10 mouse cellular contexts compared by ENCODE assay signal in the genomic region with DNA sequence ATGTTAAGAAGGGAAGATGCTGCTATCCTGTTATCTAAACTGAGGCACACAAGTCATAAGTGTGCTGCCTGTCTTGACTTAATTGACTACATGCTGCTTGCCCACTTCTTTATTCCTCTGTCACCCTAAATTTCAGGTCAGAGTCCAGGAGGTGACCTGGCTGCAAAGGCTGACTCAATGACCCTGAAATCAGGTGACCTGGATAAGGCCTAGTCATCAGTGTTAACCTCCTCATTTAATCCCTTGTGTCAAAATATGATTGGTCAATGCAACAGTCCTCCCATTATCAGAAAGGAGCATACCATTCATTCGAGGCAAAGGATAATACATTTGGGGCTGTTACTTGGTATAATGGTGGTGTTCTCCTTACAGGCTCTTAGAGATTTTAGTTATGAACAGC. TPM values are rescaled to one million over a fixed set of nuclear protein-coding genes. Genes with fewer than 3 reads are reported as not detected.
DNase-seq lines count a peak whose midpoint lies in the region; ATAC-seq lines count a peak whose summit lies in the region.
"Had no signal": no experiment of that assay in that cellular context is flagged by ENCODE, and none has a peak within 500 bp of the region (broad histone marks: within the 10 kb centered on the region; RNA-seq: fewer than 3 reads in every experiment).

Gene Etfbkmt (plus strand): TSS at position 379 of the 400 bp plus-strand sequence.

- H3K9me3 ChIP-seq in heart, embryonic 15.5 days (replicated peaks): no peaks in the 10 kb centered on the region
- no peaks in the 10 kb centered on the region for H3K9me3 ChIP-seq in liver, embryonic 13.5 days (replicated peaks)
- H3K9me3 ChIP-seq in hindbrain, embryonic 12.5 days (replicated peaks): no peaks in the 10 kb centered on the region
- H3K9me3 ChIP-seq: hindbrain, embryonic 15.5 days had no signal

- WGBS in heart, embryonic 15.5 days: 68% methylated on average over 1 of the region's 1 CpGs
- WGBS in liver, embryonic 13.5 days (ENCODE audit: insufficient replicate concordance): 32% methylated on average over 1 of the region's 1 CpGs
- WGBS in hindbrain, embryonic 12.5 days: 72% methylated on average over 1 of the region's 1 CpGs

- H3K4me3 ChIP-seq in heart, embryonic 15.5 days: no peak within 1 kb of the TSS
- no peak within 1 kb of the TSS for H3K4me3 ChIP-seq in liver, embryonic 13.5 days (replicated peaks)
- H3K4me3 ChIP-seq in hindbrain, embryonic 12.5 days: no peak within 1 kb of the TSS

- H3K36me3 ChIP-seq in heart, embryonic 15.5 days: peaks cover 6% of the 10 kb centered on the region; the same call in 1 of the 2 replicates
- peaks cover 7% of the 10 kb centered on the region for H3K36me3 ChIP-seq in liver, embryonic 13.5 days
- no peaks in the 10 kb centered on the region for H3K36me3 ChIP-seq in hindbrain, embryonic 12.5 days
- H3K36me3 ChIP-seq: hindbrain, embryonic 15.5 days had no signal

- peaks cover 12% of the 10 kb centered on the region for H3K4me1 ChIP-seq in heart, embryonic 15.5 days (replicated peaks)
- peaks cover 31% of the 10 kb centered on the region for H3K4me1 ChIP-seq in liver, embryonic 13.5 days (replicated peaks)
- H3K4me1 ChIP-seq in hindbrain, embryonic 12.5 days: peaks cover 3% of the 10 kb centered on the region

- no peak within 1 kb of the TSS for H3K27ac ChIP-seq in heart, embryonic 15.5 days
- no peak within 1 kb of the TSS for H3K27ac ChIP-seq in liver, embryonic 13.5 days
- H3K27ac ChIP-seq in hindbrain, embryonic 12.5 days: no peak within 1 kb of the TSS
- H3K27ac ChIP-seq: hindbrain, embryonic 15.5 days had no signal

- H3K27me3 ChIP-seq in heart, embryonic 15.5 days: no peaks in the 10 kb centered on the region
- H3K27me3 ChIP-seq in liver, embryonic 13.5 days: no peaks in the 10 kb centered on the region
- no peaks in the 10 kb centered on the region for H3K27me3 ChIP-seq in hindbrain, embryonic 12.5 days
- H3K27me3 ChIP-seq: hindbrain, embryonic 15.5 days had no signal

- H3K9ac ChIP-seq in heart, embryonic 15.5 days: no peak within 1 kb of the TSS
- no peak within 1 kb of the TSS for H3K9ac ChIP-seq in liver, embryonic 13.5 days
- no peak within 1 kb of the TSS for H3K9ac ChIP-seq in hindbrain, embryonic 12.5 days

- H3K4me2 ChIP-seq in heart, embryonic 15.5 days: no peak within 1 kb of the TSS
- no peak within 1 kb of the TSS for H3K4me2 ChIP-seq in liver, embryonic 13.5 days
- H3K4me2 ChIP-seq in hindbrain, embryonic 12.5 days (replicated peaks): no peak within 1 kb of the TSS

- ATAC-seq in heart, embryonic 15.5 days (replicated peaks; ENCODE audit: insufficient number of reproducible peaks, insufficient read depth, low FRiP score, low read depth): no peak
- ATAC-seq in liver, embryonic 13.5 days (ENCODE audit: low read depth): no peak
- no peak for ATAC-seq in hindbrain, embryonic 12.5 days (ENCODE audit: low FRiP score)

- DNase-seq in heart, adult 11 months: peak; percentile 22
- no peak for DNase-seq in heart, adult 9 months (ENCODE audit: low spot score in 2 of 2)
- no peak for DNase-seq in adrenal gland, postnatal 14 days
- DNase-seq in liver, embryonic 13.5 days: no peak
- DNase-seq in urinary bladder, postnatal 25 days (ENCODE audit: low spot score): no peak
- no peak for DNase-seq in embryo, embryonic 10.5 days (ENCODE audit: low spot score)
- DNase-seq: midbrain, embryonic 14.5 days had no signal

RNA-seq across cellular contexts. Expression of gene Etfbkmt, which starts in this region (rescaled TPM):
- total RNA-seq in adrenal gland, postnatal 14 days (2021): 32.2 and 55.5 TPM in 2 replicates
- polyA plus RNA-seq in heart, embryonic 15.5 days (2015; fragmentation: Nextera tagmentation; extraction: Ambion mirVana): 12.7 and 13.7 TPM in 2 replicates
- polyA plus RNA-seq in liver, embryonic 13.5 days (2015; fragmentation: Nextera tagmentation; extraction: Ambion mirVana): 11.5 and 13.5 TPM in 2 replicates
- polyA plus RNA-seq in hindbrain, embryonic 12.5 days (2016; fragmentation: Nextera tagmentation; extraction: Ambion mirVana): 8.5 and 8.8 TPM in 2 replicates
